Mouse (Mus musculus): ENCODE data around the gene Gm5426.

GRCm38 (mm10) chr10:96165260-96165659 is 28.9 kb downstream of the Gm5426 start:
- TF ChIP-seq GATA1 (IDR thresholded peaks at IDR 0.05; ENCODE audit: borderline replicate concordance, low read length), result no peak
- no peak for TF ChIP-seq FLI1 (IDR thresholded peaks at IDR 0.05; ENCODE audit: low read length)
